Mouse (Mus musculus) stomach, embryonic 16.5 days (tissue): ENCODE measurements around the gene Nxpe4. TPM values are rescaled to one million over a fixed set of nuclear protein-coding genes. Genes with fewer than 3 reads are reported as not detected.

ENCODE experiments used
- ATAC-seq: fragments of 200-750 bp; cut with Nextera tagmentation; 2 replicates; pipeline ENCODE4 v1.8.0; 2017; ENCODE audit warnings: moderate number of reproducible peaks, moderate TSS enrichment; ENCODE audit not compliant: insufficient read depth, low FRiP score
- H3K27ac ChIP-seq: fragments of 300-500 bp; sonication (generic); 2 replicates; pipeline ENCODE4 v1.5.1; 2014; ENCODE audit warnings: low read length
- H3K27me3 ChIP-seq: fragments of 300-500 bp; sonication (generic); 2 replicates; pipeline ENCODE4 v1.6.1; 2014; ENCODE audit warnings: low read length, control low read depth, mixed read lengths; ENCODE audit not compliant: control insufficient read depth, insufficient read depth
- H3K36me3 ChIP-seq: fragments of 300-500 bp; sonication (generic); 2 replicates; pipeline ENCODE4 v1.6.1; 2014; ENCODE audit warnings: low read length; ENCODE audit not compliant: control insufficient read depth, insufficient read depth
- H3K4me1 ChIP-seq: fragments of 300-500 bp; sonication (generic); 2 replicates; pipeline ENCODE4 v1.6.1; 2014; ENCODE audit warnings: low read length, control low read depth, mixed read lengths; ENCODE audit not compliant: control insufficient read depth, insufficient read depth
- H3K4me2 ChIP-seq: fragments of 300-500 bp; sonication (generic); 2 replicates; pipeline ENCODE4 v1.6.1; 2014; ENCODE audit warnings: low read depth, low read length, mixed read lengths
- H3K4me3 ChIP-seq: fragments of 300-500 bp; sonication (generic); replicated peaks from 2 replicates; pipeline ENCODE4 v1.5.1; 2014; ENCODE audit warnings: mild to moderate bottlenecking, low read length
- H3K9ac ChIP-seq: fragments of 300-500 bp; sonication (generic); 2 replicates; pipeline ENCODE4 v1.6.1; 2014; ENCODE audit warnings: low read length
- H3K9me3 ChIP-seq: fragments of 300-500 bp; sonication (generic); replicated peaks from 2 replicates; pipeline ENCODE4 v1.6.1; 2016; ENCODE audit warnings: low read length, control low read depth; ENCODE audit not compliant: control insufficient read depth
- WGBS: fragments of 180-500 bp; shearing (Covaris S2); extraction: QIAGEN DNeasy Blood & Tissue Kit; methylation state at CpG from one replicate; pipeline ENCODE4 v1.1.7; 2014; 5-methylcytosine and 5-hydroxymethylcytosine counted together
- polyA plus RNA-seq: library from polyadenylated mRNA; unstranded; fragments of >200 nt; fragmentation: Nextera tagmentation; extraction: Ambion mirVana; gene quantifications from 2 replicates; pipeline ENCODE4 v1.2.1, GENCODE M21; 2015

The Nxpe4 gene
- polyA plus RNA-seq, 1 experiment from 2014 or later = 6.9 TPM

DNA sequence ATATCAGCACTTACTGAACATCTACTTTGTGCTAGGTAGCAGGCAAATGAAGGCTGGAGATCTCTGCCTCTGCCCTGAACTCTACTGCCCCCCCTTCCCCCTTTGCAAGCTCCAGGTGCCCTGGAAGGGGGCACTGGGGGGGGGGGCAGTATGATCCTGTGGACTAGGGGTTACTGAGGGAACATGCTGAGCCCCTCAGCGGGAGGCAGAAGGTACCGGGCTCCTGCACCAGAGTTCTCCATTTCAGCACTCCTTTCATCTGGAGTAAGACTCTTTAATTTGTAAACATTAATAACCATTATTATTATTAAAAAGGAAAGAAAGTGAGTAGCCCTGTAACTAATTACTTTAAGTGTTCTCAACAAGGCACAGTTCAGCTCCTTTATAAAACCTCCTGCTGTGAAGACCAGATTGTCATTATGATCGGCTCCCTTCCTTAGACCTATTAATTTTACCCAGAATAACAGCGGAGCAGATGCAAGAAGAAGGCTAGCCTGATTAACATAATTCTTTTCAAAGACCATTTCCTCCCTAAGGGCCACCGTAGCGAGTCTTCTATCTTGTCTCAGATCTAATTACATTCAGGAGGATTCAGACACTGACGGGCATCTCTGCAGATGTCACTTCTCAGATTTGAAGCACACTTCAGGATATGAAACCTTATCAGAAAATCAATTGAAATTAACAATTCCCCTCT is 21.0 kb downstream of the Nxpe4 start:
- H3K36me3 ChIP-seq = no peaks in the 10 kb centered on the region
- ATAC-seq = no peak
- no peaks in the 10 kb centered on the region for H3K27me3 ChIP-seq
- H3K9ac ChIP-seq = no peak overlapping the region
- no peak overlapping the region for H3K4me2 ChIP-seq
- 60% methylated on average over 7 of the region's 7 CpGs for WGBS
- no peaks in the 10 kb centered on the region for H3K9me3 ChIP-seq
- H3K4me3 ChIP-seq = no peak overlapping the region
- H3K27ac ChIP-seq = no peak overlapping the region
- no peaks in the 10 kb centered on the region for H3K4me1 ChIP-seq

DNA sequence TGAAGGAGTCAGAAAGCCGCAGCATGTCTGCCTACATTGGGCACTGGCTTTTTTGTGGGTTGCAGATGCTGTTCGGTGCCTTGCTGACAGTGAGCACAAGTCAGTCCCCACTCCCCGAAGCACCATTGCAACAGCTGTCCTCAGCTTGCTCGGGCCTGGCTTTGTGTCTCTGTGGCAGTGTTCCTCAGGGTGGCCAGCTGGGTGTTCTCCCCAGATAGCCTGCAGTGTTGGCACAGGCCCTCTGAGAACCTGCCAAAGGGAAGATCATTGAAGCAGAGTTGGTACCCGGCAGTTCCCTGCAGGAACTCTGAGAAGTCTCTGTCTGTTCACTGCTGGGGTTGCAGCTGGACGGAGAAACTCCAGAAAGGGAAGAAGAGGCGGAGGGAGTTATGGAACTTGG is 22.5 kb downstream of the Nxpe4 start:
- Histone ChIP-seq H3K36me3 (no peaks in the 10 kb centered on the region), H3K4me3 (no peak overlapping the region), H3K27ac (no peak overlapping the region), H3K9ac (no peak overlapping the region), H3K27me3 (no peaks in the 10 kb centered on the region), H3K4me1 (no peaks in the 10 kb centered on the region), H3K4me2 (no peak overlapping the region), H3K9me3 (no peaks in the 10 kb centered on the region)
- ATAC-seq = no peak
- 76% methylated on average over 7 of the region's 7 CpGs for WGBS

DNA sequence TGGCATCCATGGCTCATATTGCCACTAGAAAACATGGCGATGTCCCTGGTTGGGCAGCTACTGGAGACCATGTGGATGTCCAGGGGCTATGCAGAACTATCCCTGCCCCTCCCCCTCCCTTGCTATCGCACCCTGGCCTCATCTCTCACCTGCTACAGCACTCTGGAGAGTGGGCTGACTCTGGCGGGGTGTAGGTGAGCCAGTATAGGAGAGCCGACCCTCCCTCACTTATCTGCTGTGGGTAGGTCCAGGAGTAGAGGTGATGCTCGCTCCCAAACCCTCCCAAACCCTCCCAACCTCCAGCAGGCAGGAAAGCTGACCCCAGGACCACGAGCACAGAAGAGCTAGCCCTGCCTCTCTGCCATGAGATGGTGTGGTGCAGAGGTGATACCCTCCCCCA is 27.0 kb downstream of the Nxpe4 start:
- no peaks in the 10 kb centered on the region for H3K36me3 ChIP-seq
- H3K4me3 ChIP-seq = no peak overlapping the region
- no peaks in the 10 kb centered on the region for H3K27me3 ChIP-seq
- no peaks in the 10 kb centered on the region for H3K4me1 ChIP-seq
- no peak overlapping the region for H3K9ac ChIP-seq
- no peaks in the 10 kb centered on the region for H3K9me3 ChIP-seq
- no peak overlapping the region for H3K27ac ChIP-seq
- H3K4me2 ChIP-seq = no peak overlapping the region
- ATAC-seq = no peak
- WGBS = 79% methylated on average over 6 of the region's 6 CpGs

DNA sequence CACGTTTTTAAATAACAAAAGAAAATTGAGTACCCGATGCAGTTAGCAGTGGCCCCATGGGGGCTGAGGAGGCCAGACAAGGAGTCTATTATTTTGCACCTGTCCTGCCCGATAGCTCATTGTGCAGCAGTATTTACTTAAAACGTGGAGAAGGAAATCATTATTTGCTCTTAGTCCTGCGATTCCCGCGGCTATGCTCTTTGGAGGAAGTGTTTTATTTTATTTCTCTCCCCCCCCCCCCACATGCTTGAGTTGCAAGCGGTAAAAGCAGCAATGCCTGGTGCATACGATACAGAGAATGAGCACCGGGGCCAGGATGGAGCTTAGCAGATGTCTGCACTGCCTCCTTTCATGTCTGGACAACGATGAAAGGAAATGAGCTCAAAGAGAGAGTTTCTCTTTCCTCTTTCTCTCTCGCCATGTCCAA is 35.6 kb downstream of the Nxpe4 start:
- Histone ChIP-seq H3K9ac (no peak overlapping the region), H3K9me3 (no peaks in the 10 kb centered on the region), H3K36me3 (no peaks in the 10 kb centered on the region), H3K27ac (no peak overlapping the region), H3K4me1 (peaks cover 2% of the 10 kb centered on the region; the same call in 1 of the 2 replicates), H3K4me2 (0 out of 2 replicates have a peak overlapping the region, but pooled peaks have one; percentile 13), H3K27me3 (no peaks in the 10 kb centered on the region), H3K4me3 (no peak overlapping the region)
- peak; percentile 69; the same call in 1 of the 2 replicates for ATAC-seq
- 41% methylated on average over 12 of the region's 12 CpGs for WGBS

DNA sequence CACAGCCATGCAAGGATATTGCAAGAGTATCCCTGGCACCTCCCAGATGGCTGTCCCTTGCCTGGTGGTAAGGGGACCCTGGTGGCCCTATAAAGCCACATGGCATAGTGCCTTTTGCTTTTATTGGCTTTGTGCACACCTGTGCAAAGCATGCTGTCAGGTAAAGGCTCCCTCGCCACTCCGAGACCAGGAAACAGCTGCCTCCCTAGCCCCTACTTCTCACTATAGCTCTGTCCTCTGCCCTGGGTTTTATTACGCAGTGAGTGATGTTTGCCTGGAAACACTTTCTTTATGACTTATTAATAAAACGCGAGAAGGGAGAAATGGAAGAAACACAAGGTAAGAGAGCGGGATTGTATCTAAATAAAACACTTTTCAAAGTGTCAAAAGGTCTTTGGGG is 49.1 kb downstream of the Nxpe4 start:
- H3K9me3 ChIP-seq = no peaks in the 10 kb centered on the region
- WGBS = 83% methylated on average over 6 of the region's 6 CpGs
- H3K4me3 ChIP-seq = no peak overlapping the region
- H3K4me1 ChIP-seq = no peaks in the 10 kb centered on the region
- ATAC-seq = no peak
- no peak overlapping the region for H3K9ac ChIP-seq
- no peaks in the 10 kb centered on the region for H3K27me3 ChIP-seq
- H3K36me3 ChIP-seq = no peaks in the 10 kb centered on the region
- H3K27ac ChIP-seq = no peak overlapping the region
- no peak overlapping the region for H3K4me2 ChIP-seq

DNA sequence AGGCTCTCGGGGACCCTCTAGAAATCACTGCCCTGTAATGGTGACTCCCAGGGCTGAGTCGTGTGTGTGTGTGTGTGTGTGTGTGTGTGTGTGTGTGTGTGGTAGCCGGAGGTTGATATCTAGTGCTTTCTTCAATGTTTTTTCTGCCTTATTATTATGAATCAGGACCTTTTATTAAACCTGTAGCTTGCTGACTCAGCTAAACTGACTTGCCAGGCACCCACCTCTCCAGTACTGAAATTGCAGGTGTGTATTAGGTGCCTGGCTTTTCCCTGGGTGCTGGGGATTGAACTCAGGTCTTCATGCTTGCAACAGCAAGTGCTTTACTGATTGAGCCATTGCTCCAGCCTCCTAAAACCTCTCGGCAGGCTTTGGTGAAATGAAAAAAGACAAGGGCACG is 50.1 kb downstream of the Nxpe4 start:
- H3K27ac ChIP-seq = no peak overlapping the region
- H3K9ac ChIP-seq = no peak overlapping the region
- ATAC-seq = no peak
- no peaks in the 10 kb centered on the region for H3K4me1 ChIP-seq
- no peak overlapping the region for H3K4me3 ChIP-seq
- H3K36me3 ChIP-seq = no peaks in the 10 kb centered on the region
- H3K9me3 ChIP-seq = no peaks in the 10 kb centered on the region
- no peaks in the 10 kb centered on the region for H3K27me3 ChIP-seq
- no peak overlapping the region for H3K4me2 ChIP-seq
- 84% methylated on average over 5 of the region's 5 CpGs for WGBS

DNA sequence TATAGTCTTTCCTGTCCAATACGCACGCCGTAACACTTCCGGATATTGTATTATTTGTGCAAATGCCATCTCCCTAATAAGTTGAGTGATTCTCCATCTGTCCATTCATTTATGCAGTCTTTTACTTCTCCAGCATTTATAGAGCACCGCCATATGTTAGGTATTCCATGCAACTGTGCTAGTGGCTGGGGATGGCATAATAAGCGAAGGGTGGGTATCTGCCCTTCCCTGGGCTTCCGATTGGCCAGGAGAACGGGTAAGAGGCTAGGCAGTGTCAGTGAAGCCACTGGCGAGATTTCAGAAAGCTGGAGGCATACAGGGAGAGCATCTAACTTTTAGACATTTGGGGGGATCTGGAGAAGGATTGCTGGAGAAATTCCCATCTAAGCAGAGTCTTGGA is 52.9 kb downstream of the Nxpe4 start:
- WGBS = 84% methylated on average over 9 of the region's 9 CpGs
- no peak for ATAC-seq

DNA sequence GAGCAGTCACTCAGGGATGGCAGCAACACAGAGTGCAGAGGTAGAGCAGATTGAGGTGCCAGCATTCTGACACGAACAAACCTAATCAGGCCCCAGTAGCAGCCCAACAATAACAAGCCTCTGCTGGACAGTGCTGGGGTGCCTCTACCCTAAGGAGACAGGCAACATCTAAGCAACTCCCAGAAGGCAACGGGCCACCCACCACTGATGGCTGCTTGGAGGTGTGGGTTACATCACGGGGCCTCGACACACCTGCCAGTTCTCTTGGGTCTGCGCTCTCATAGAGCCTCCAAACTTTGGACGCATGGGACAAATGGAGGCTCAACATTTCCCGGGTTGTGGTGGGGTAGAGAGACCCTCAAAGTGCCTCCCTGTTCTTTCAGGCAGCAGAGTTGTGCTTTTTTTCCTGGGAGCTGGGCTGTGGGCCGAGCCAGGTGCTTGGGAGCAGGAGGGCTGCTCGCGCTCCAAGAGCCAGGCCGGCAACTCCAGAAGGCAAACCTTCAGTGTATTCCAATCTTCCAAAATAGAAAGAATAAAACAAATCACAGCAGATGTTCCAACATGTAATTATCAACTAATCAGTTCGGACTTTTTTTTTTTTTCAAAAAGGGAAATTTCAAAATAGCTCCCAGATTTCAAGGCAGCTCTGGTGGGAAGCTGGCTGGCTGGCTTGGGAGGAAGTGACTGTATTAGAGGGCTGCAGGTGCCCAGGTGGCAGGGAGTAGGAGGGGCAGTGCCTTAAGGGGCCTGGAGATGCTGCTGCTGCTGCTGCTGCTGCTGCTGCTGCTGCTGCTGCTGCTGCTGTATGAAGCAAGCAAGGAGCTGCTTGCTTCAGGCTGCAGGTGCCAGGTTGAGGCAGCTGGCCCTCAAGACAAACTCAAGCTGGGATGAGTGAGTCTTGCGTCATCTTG is 54.5 kb downstream of the Nxpe4 start:
- Histone ChIP-seq H3K9me3 (no peaks in the 10 kb centered on the region), H3K4me1 (no peaks in the 10 kb centered on the region), H3K9ac (no peak overlapping the region), H3K4me3 (no peak overlapping the region), H3K36me3 (no peaks in the 10 kb centered on the region), H3K4me2 (no peak overlapping the region), H3K27ac (no peak overlapping the region), H3K27me3 (no peaks in the 10 kb centered on the region)
- no peak for ATAC-seq
- WGBS = 78% methylated on average over 13 of the region's 13 CpGs

More for the DNA sequence above, 52.9 kb downstream of the Nxpe4 start:
- Histone ChIP-seq H3K27me3 (no peaks in the 10 kb centered on the region), H3K4me1 (no peaks in the 10 kb centered on the region), H3K9ac (no peak overlapping the region), H3K9me3 (no peaks in the 10 kb centered on the region), H3K4me2 (no peak overlapping the region), H3K4me3 (no peak overlapping the region), H3K27ac (no peak overlapping the region), H3K36me3 (no peaks in the 10 kb centered on the region)

DNA sequence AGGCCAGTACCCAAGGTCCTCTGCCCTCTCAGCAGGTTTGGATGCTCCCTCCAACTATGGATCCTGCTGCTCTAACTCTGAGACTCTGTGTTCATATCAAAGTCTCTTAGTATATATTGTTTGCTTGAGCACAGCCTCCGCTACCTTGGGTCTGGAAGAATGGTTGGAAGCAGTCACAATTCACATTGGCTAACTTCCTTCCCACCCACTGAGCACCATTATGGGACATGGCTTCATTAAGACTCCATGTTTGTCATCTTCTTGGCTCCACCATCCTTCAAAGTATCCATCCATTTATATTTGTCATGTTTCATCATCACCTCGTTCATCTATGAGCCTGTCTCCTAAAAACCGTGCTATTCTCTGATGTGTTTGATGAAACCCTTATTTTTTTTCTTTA is 68.9 kb downstream of the Nxpe4 start:
- ATAC-seq = no peak
- Histone ChIP-seq H3K4me2 (no peak overlapping the region), H3K9ac (no peak overlapping the region), H3K27me3 (no peaks in the 10 kb centered on the region), H3K27ac (no peak overlapping the region), H3K9me3 (no peaks in the 10 kb centered on the region), H3K4me1 (no peaks in the 10 kb centered on the region), H3K36me3 (no peaks in the 10 kb centered on the region), H3K4me3 (no peak overlapping the region)
- 85% methylated on average over 3 of the region's 3 CpGs for WGBS
